Mouse (Mus musculus) midbrain, embryonic 14.5 days (tissue): ENCODE measurements at regions not wholly inside any gene's neighbourhood (a gene's known extent, or its start where the extent isn't known, plus 50 kb on each side); places are given as distances from the start of the nearest gene placed in this dataset.

ENCODE experiments used
- ATAC-seq: fragments of 200-750 bp; cut with Nextera tagmentation; 2 replicates; pipeline ENCODE4 v1.8.0; 2017; ENCODE audit warnings: moderate number of reproducible peaks, moderate library complexity; ENCODE audit not compliant: low FRiP score, low TSS enrichment
- DNase-seq: peaks from one replicate; pipeline ENCODE4 v3.0.0-alpha.2; 2015
- H3K27ac ChIP-seq: fragments of 300-500 bp; sonication (generic); replicated peaks from 2 replicates; pipeline ENCODE4 v1.5.1; 2014; ENCODE audit warnings: mild to moderate bottlenecking, low read depth, low read length, moderate library complexity
- H3K27me3 ChIP-seq: fragments of 300-500 bp; sonication (generic); 2 replicates; pipeline ENCODE4 v1.6.1; 2014; ENCODE audit warnings: low read length, control low read depth, mixed read lengths; ENCODE audit not compliant: control insufficient read depth, insufficient read depth
- H3K36me3 ChIP-seq: fragments of 300-500 bp; sonication (generic); 2 replicates; pipeline ENCODE4 v1.6.1; 2014; ENCODE audit warnings: low read length, control low read depth; ENCODE audit not compliant: control insufficient read depth, insufficient read depth
- H3K4me1 ChIP-seq: fragments of 300-500 bp; sonication (generic); 2 replicates; pipeline ENCODE4 v1.6.1; 2014; ENCODE audit warnings: mild to moderate bottlenecking, antibody characterized with exemption, low read length, control low read depth; ENCODE audit not compliant: control insufficient read depth, insufficient read depth
- H3K4me2 ChIP-seq: fragments of 300-500 bp; sonication (generic); 2 replicates; pipeline ENCODE4 v1.6.1; 2014; ENCODE audit warnings: mild to moderate bottlenecking, low read length, moderate library complexity
- H3K4me3 ChIP-seq: fragments of 300-500 bp; sonication (generic); replicated peaks from 2 replicates; pipeline ENCODE4 v1.5.1; 2014; ENCODE audit warnings: low read depth, low read length
- H3K9ac ChIP-seq: fragments of 300-500 bp; sonication (generic); replicated peaks from 2 replicates; pipeline ENCODE4 v1.6.1; 2014; ENCODE audit warnings: mild to moderate bottlenecking, low read length, moderate library complexity
- H3K9me3 ChIP-seq: fragments of 300-500 bp; sonication (generic); 2 replicates; pipeline ENCODE4 v1.6.1; 2016; ENCODE audit warnings: low read length, control low read depth, mixed read lengths; ENCODE audit not compliant: control insufficient read depth
- WGBS: fragments of 180-500 bp; shearing (Covaris S2); extraction: QIAGEN DNeasy Blood & Tissue Kit; methylation state at CpG from one replicate; pipeline ENCODE4 v1.1.7; 2014; 5-methylcytosine and 5-hydroxymethylcytosine counted together

GRCm38 (mm10) chr2:174848981-174849681 is 88.7 kb downstream of the Edn3 start:
- Histone ChIP-seq H3K9ac (peak overlapping the region; percentile 31; the same call in 1 of the 2 replicates), H3K36me3 (no peaks in the 10 kb centered on the region), H3K4me1 (peaks cover 5% of the 10 kb centered on the region; the same call in 1 of the 2 replicates), H3K4me3 (no peak overlapping the region), H3K27ac (peak overlapping the region; percentile 64), H3K9me3 (no peaks in the 10 kb centered on the region), H3K4me2 (no peak overlapping the region), H3K27me3 (no peaks in the 10 kb centered on the region)
- WGBS: 55% methylated on average over 16 of the region's 16 CpGs
- ATAC-seq (no peak), DNase-seq (peak; percentile 47)

- H3K27ac ChIP-seq: no peak overlapping the region
- no peak for DNase-seq
- no peak for ATAC-seq
Observed at GRCm38 (mm10) chr2:174850860-174851259, 90.4 kb downstream of the Edn3 start.

GRCm38 (mm10) chr2:174851525-174852330 is 91.3 kb downstream of the Edn3 start:
- Histone ChIP-seq H3K27ac (no peak overlapping the region), H3K4me1 (peaks cover 5% of the 10 kb centered on the region; the same call in 1 of the 2 replicates), H3K9ac (no peak overlapping the region), H3K9me3 (no peaks in the 10 kb centered on the region), H3K36me3 (no peaks in the 10 kb centered on the region), H3K4me3 (no peak overlapping the region), H3K27me3 (no peaks in the 10 kb centered on the region), H3K4me2 (no peak overlapping the region)
- 21% methylated on average over 22 of the region's 22 CpGs for WGBS
- DNase-seq: peak; percentile 83
- ATAC-seq: peak; percentile 55

More at GRCm38 (mm10) chr2:174850860-174851259, 90.4 kb downstream of the Edn3 start:
- peaks cover 5% of the 10 kb centered on the region; the same call in 1 of the 2 replicates for H3K4me1 ChIP-seq
- no peak overlapping the region for H3K9ac ChIP-seq
- H3K4me2 ChIP-seq: no peak overlapping the region
- H3K4me3 ChIP-seq: no peak overlapping the region
- no peaks in the 10 kb centered on the region for H3K9me3 ChIP-seq
- no peaks in the 10 kb centered on the region for H3K36me3 ChIP-seq
- 82% methylated on average over 16 of the region's 16 CpGs for WGBS
- no peaks in the 10 kb centered on the region for H3K27me3 ChIP-seq

GRCm38 (mm10) chr2:174853786-174854185 is 93.4 kb downstream of the Edn3 start:
- peaks cover 10% of the 10 kb centered on the region for H3K4me1 ChIP-seq
- no peak overlapping the region for H3K27ac ChIP-seq
- no peak overlapping the region for H3K4me3 ChIP-seq
- H3K4me2 ChIP-seq: no peak overlapping the region
- no peaks in the 10 kb centered on the region for H3K9me3 ChIP-seq
- H3K27me3 ChIP-seq: no peaks in the 10 kb centered on the region
- H3K9ac ChIP-seq: no peak overlapping the region
- no peaks in the 10 kb centered on the region for H3K36me3 ChIP-seq
- 90% methylated on average over 8 of the region's 8 CpGs for whole genome bisulfite sequencing
- DNase-seq (no peak), ATAC-seq (no peak)

GRCm38 (mm10) chr2:174855548-174855947 is 95.1 kb downstream of the Edn3 start:
- H3K27ac ChIP-seq: no peak overlapping the region
- no peaks in the 10 kb centered on the region for H3K9me3 ChIP-seq
- ATAC-seq (no peak), DNase-seq (no peak)
- H3K4me2 ChIP-seq: no peak overlapping the region
- H3K36me3 ChIP-seq: no peaks in the 10 kb centered on the region
- peaks cover 10% of the 10 kb centered on the region for H3K4me1 ChIP-seq
- no peak overlapping the region for H3K9ac ChIP-seq
- WGBS: 73% methylated on average over 8 of the region's 8 CpGs
- no peaks in the 10 kb centered on the region for H3K27me3 ChIP-seq
- H3K4me3 ChIP-seq: no peak overlapping the region

- ATAC-seq (no peak), DNase-seq (no peak)
- Histone ChIP-seq H3K4me2 (no peak overlapping the region), H3K36me3 (no peaks in the 10 kb centered on the region), H3K4me3 (no peak overlapping the region), H3K9me3 (no peaks in the 10 kb centered on the region), H3K27me3 (no peaks in the 10 kb centered on the region), H3K9ac (no peak overlapping the region), H3K4me1 (peaks cover 10% of the 10 kb centered on the region), H3K27ac (no peak overlapping the region)
- 92% methylated on average over 5 of the region's 5 CpGs for WGBS
Observed at GRCm38 (mm10) chr2:174856135-174856534, 95.7 kb downstream of the Edn3 start.

GRCm38 (mm10) chr2:174858011-174858834 is 97.8 kb downstream of the Edn3 start:
- Histone ChIP-seq H3K4me3 (no peak overlapping the region), H3K9ac (0 out of 2 replicates have a peak overlapping the region, but pooled peaks have one; percentile 13), H3K27ac (peak overlapping the region; percentile 50; the same call in 1 of the 2 replicates), H3K27me3 (no peaks in the 10 kb centered on the region), H3K4me1 (peaks cover 10% of the 10 kb centered on the region), H3K4me2 (no peak overlapping the region), H3K36me3 (no peaks in the 10 kb centered on the region), H3K9me3 (no peaks in the 10 kb centered on the region)
- DNase-seq (peak; percentile 93), ATAC-seq (peak; percentile 59)
- 30% methylated on average over 15 of the region's 15 CpGs for WGBS

GRCm38 (mm10) chr2:174858835-174859215 is 98.4 kb downstream of the Edn3 start:
- Histone ChIP-seq H3K4me2 (no peak overlapping the region), H3K4me1 (peaks cover 10% of the 10 kb centered on the region), H3K9ac (0 out of 2 replicates have a peak overlapping the region, but pooled peaks have one; percentile 13), H3K9me3 (no peaks in the 10 kb centered on the region), H3K27ac (peak overlapping the region; percentile 50; the same call in 1 of the 2 replicates), H3K4me3 (no peak overlapping the region), H3K27me3 (no peaks in the 10 kb centered on the region), H3K36me3 (no peaks in the 10 kb centered on the region)
- peak; percentile 43 for ATAC-seq
- no peak for DNase-seq
- WGBS: 3% methylated on average over 2 of the region's 2 CpGs
